Mouse (Mus musculus): ENCODE data around the gene Kif1c. TPM values are rescaled to one million over a fixed set of nuclear protein-coding genes. Genes with fewer than 3 reads are reported as not detected.

The Kif1c gene
- polyA plus RNA-seq, 1 experiment: 13.9 TPM

DNA sequence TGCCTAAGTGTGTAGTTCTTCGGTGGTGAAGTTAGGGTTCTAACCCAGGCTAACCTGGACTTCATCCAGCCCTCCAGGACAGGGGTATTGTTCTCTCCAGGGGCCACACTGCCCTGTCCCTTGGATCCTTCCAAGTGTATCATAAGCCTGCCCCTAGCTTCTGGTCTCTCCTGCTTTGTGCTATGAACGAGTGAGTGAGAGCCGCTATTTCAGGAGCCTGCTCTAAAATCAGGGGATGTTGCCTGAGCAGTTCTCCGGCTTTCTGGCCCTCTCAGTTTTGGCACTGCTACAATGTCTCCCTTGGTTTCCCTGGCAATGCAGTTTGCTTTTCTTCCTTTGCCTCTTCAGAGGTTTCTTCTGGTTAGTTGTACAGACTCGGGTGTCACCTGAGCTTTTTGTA, 30.8 kb downstream of the Kif1c start:
- TF ChIP-seq FLI1 (IDR thresholded peaks at IDR 0.05; ENCODE audit: low read length): no peak
- no peak for TF ChIP-seq GATA1 (IDR thresholded peaks at IDR 0.05; ENCODE audit: borderline replicate concordance, low read length)
- H3K4me1 ChIP-seq: peaks cover 25% of the 10 kb centered on the region
- peaks cover 86% of the 10 kb centered on the region for H3K27me3 ChIP-seq (replicated peaks)
- peaks cover 23% of the 10 kb centered on the region for H3K36me3 ChIP-seq (replicated peaks; ENCODE audit: low read length)
- no peaks in the 10 kb centered on the region for H3K9me3 ChIP-seq
- no peak overlapping the region for H3K4me3 ChIP-seq (replicated peaks)

DNA sequence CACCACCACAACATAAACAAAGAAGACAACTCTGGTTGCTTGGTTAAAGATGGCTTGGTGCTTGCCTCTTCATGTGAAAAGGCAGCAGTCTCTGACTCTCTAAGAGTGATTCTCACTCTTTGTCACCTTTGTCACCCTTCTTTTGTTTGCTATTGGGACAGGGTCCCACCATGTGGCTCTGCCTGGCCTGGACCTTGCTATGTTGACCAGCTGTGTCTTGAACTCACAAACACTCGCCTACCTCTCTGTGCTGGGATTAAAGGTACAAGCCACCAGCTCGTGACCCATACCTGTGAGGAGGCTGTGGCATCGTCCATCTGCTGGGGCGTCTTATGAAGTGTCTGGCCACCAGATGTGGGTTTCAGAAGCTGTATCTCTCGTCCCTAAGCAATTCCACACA, 32.9 kb downstream of the Kif1c start:
- Histone ChIP-seq H3K4me3 (replicated peaks) (no peak overlapping the region), H3K4me1 (peaks cover 13% of the 10 kb centered on the region), H3K9me3 (no peaks in the 10 kb centered on the region), H3K27me3 (replicated peaks) (peaks cover 82% of the 10 kb centered on the region), H3K36me3 (replicated peaks; ENCODE audit: low read length) (peaks cover 5% of the 10 kb centered on the region)
- no peak for TF ChIP-seq FLI1 (IDR thresholded peaks at IDR 0.05; ENCODE audit: low read length)
- no peak for TF ChIP-seq GATA1 (IDR thresholded peaks at IDR 0.05; ENCODE audit: borderline replicate concordance, low read length)

DNA sequence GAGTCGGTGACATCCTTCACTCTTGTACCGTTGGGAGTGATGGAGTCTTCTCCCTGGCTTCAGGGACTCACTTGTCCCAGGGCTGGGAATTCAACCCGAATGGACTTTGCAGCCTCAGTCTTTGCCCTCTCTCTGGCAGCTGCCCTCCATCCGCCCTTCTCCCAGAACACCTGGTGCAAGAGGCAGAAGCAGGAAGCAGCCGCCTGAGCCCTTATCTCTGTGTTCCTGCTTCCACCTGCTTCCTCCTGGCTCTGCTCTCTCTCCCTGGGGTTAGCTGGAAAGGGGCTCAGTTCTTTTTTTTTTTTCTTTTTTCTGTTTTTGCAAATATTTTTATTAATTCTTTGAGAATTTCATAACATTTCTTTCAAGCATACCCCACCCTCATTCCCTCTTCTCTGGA, 37.4 kb downstream of the Kif1c start:
- Histone ChIP-seq H3K9me3 (no peaks in the 10 kb centered on the region), H3K4me1 (peaks cover 12% of the 10 kb centered on the region), H3K27me3 (replicated peaks) (peaks cover 76% of the 10 kb centered on the region), H3K36me3 (replicated peaks; ENCODE audit: low read length) (no peaks in the 10 kb centered on the region), H3K4me3 (replicated peaks) (no peak overlapping the region)
- TF ChIP-seq FLI1 (IDR thresholded peaks at IDR 0.05; ENCODE audit: low read length) (no peak), GATA1 (IDR thresholded peaks at IDR 0.05; ENCODE audit: borderline replicate concordance, low read length) (no peak)

DNA sequence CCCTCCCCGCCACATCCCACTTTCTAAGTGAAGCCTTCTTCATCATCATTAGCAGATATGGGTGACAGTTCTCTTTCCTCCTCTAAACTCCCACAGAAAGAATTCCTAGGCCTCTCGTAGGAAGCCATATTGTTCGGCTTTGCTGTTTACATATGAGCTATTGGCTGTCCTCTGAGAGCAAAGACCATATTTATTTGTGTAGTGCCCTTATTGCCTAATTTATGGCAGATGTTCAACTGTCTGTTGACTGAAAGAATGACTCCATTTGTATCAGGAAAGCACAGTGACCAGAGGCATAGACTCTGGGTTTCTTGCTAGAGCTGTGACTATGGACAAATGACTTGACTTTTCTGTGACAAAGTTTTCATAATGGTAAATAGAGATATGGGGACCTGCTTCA, 41.3 kb downstream of the Kif1c start:
- Histone ChIP-seq H3K9me3 (0 out of 2 replicates have a peak, but pooled peaks cover 5% of the 10 kb centered on the region), H3K4me3 (replicated peaks) (no peak overlapping the region)

DNA sequence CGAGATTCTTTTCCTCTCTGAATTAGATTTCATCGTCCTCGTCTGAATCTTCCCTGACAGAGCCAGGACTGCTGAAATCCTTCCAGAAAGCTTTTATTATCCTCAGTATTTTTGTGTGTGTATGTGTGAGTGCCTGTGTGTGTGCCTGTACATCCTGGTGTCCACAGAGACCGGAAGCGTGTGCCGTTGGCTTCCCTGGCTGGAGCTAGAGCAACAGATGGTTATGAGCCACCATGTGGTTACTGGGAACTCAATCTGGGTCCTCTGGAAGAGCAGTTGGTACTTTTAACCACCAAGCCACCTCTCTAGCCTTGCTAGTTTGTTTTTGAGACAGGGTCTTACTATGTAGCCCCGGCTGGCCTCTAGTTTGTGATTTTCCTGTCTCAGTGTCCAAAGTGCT, 41.8 kb downstream of the Kif1c start:
- no peaks in the 10 kb centered on the region for H3K36me3 ChIP-seq (replicated peaks; ENCODE audit: low read length)
- H3K27me3 ChIP-seq (replicated peaks): peaks cover 61% of the 10 kb centered on the region
- TF ChIP-seq FLI1 (IDR thresholded peaks at IDR 0.05; ENCODE audit: low read length) (no peak), GATA1 (IDR thresholded peaks at IDR 0.05; ENCODE audit: borderline replicate concordance, low read length) (no peak)
- no peak overlapping the region for H3K4me3 ChIP-seq (replicated peaks)
- peaks cover 5% of the 10 kb centered on the region for H3K4me1 ChIP-seq
- H3K9me3 ChIP-seq: 0 out of 2 replicates have a peak, but pooled peaks cover 5% of the 10 kb centered on the region

More for the DNA sequence above, 41.3 kb downstream of the Kif1c start:
- H3K27me3 ChIP-seq (replicated peaks): peaks cover 63% of the 10 kb centered on the region
- TF ChIP-seq GATA1 (IDR thresholded peaks at IDR 0.05; ENCODE audit: borderline replicate concordance, low read length) (no peak), FLI1 (IDR thresholded peaks at IDR 0.05; ENCODE audit: low read length) (no peak)
- H3K36me3 ChIP-seq (replicated peaks; ENCODE audit: low read length): no peaks in the 10 kb centered on the region
- H3K4me1 ChIP-seq: peaks cover 5% of the 10 kb centered on the region

DNA sequence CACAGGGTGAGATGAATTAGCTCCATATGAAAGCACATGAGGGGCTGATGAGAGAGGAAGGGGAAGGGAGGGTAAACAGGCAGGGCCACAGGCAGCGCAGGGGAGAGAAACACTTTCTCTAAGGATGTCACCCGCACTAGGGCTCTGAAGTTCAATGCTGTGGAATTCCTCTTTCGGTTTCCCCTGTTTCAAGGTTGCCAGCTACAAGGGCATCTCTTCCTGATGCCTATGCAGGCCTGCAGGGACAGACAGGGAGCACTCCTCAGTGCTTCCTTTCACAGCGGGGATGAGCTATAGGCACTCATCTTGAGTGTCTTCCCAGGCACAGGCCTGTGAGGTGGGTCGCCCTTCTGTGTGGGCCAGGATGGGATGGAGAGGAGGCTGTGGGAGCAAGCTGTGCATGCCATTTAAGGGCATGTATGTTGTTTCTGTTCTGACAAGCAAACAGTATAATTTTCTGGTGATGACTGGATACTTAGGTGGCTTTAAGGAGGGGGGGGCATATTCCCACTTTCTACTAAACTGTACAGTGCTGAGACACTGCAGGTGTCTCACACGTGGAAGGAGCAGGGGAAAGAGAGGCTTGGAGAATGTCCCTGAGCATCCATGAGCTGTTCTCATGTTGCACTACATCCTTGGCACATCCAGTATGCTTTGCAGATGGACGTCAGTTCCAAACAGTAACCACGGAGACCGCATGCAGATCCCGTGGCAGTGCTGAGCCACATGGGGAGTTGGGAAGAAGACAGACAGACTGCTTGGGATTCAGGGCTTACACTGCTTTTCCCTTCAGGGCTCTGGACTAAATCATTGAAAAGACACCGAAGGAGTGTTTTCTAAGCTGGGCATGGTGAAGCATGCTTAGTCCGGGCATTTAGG, 42.5 kb downstream of the Kif1c start:
- TF ChIP-seq GATA1 (IDR thresholded peaks at IDR 0.05; ENCODE audit: borderline replicate concordance, low read length): no peak
- no peak for TF ChIP-seq FLI1 (IDR thresholded peaks at IDR 0.05; ENCODE audit: low read length)
- Histone ChIP-seq H3K4me3 (replicated peaks) (no peak overlapping the region), H3K9me3 (0 out of 2 replicates have a peak, but pooled peaks cover 5% of the 10 kb centered on the region), H3K4me1 (peaks cover 1% of the 10 kb centered on the region), H3K27me3 (replicated peaks) (peaks cover 56% of the 10 kb centered on the region), H3K36me3 (replicated peaks; ENCODE audit: low read length) (no peaks in the 10 kb centered on the region)

DNA sequence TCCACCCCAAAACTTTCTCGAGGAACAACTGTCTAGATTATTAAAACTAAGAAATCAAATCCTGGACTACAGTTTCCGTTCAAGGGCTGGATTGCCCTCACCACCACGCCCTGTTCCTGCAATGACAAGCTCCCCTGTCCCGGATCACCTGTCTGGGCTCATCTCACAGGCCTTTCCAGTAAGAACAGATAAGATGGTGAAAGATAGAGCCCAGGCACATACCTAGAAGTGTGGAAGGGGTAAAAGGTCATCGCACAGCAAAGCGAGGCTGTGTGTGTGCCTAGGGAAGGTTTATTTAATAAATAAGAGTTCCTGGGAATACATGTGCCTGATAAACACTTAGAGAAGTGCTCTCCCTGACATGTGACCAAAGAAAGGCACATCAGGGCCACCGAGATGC, 45.3 kb downstream of the Kif1c start:
- peaks cover 20% of the 10 kb centered on the region for H3K9me3 ChIP-seq
- no peaks in the 10 kb centered on the region; the same call in 1 of the 2 replicates for H3K4me1 ChIP-seq
- H3K4me3 ChIP-seq (replicated peaks): no peak overlapping the region
- H3K27me3 ChIP-seq (replicated peaks): peaks cover 54% of the 10 kb centered on the region
- no peaks in the 10 kb centered on the region for H3K36me3 ChIP-seq (replicated peaks; ENCODE audit: low read length)
- TF ChIP-seq FLI1 (IDR thresholded peaks at IDR 0.05; ENCODE audit: low read length): no peak
- TF ChIP-seq GATA1 (IDR thresholded peaks at IDR 0.05; ENCODE audit: borderline replicate concordance, low read length): no peak

DNA sequence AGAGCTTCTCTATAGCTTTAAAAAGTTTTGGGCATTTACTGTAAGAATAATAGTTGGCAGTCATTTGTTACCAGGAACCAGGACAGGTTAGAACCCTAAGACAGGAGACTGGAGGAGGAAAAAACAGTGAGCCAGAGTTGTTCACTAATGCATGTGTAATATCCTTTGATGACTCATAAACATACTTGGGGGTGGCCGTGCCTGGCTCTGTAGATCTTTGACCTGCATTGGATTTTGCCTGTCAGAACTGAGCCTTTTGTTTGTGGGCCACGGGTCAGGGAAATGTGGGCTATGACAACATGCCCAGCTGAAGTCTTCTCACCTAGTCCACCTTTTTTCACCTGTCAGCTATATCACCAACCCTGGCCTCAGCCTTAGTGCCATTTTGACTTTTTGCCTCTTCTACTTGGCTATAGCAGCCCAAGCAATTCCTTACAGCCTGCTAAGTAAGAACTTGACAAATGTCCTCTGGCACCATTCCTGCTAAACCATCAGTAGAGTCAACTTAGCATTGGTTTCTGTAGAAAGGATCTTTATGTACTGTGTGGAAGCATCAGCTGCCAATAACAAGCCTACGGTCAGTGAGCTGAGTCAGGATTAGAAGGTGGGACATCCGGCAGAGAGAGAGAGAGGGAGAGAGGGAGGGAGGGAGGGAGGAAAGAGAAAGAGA, 47.7 kb downstream of the Kif1c start:
- Histone ChIP-seq H3K36me3 (replicated peaks; ENCODE audit: low read length) (no peaks in the 10 kb centered on the region), H3K4me3 (replicated peaks) (no peak overlapping the region), H3K9me3 (peaks cover 20% of the 10 kb centered on the region), H3K27me3 (replicated peaks) (peaks cover 53% of the 10 kb centered on the region), H3K4me1 (peaks cover 4% of the 10 kb centered on the region; the same call in 1 of the 2 replicates)
- TF ChIP-seq GATA1 (IDR thresholded peaks at IDR 0.05; ENCODE audit: borderline replicate concordance, low read length) (no peak), FLI1 (IDR thresholded peaks at IDR 0.05; ENCODE audit: low read length) (no peak)

DNA sequence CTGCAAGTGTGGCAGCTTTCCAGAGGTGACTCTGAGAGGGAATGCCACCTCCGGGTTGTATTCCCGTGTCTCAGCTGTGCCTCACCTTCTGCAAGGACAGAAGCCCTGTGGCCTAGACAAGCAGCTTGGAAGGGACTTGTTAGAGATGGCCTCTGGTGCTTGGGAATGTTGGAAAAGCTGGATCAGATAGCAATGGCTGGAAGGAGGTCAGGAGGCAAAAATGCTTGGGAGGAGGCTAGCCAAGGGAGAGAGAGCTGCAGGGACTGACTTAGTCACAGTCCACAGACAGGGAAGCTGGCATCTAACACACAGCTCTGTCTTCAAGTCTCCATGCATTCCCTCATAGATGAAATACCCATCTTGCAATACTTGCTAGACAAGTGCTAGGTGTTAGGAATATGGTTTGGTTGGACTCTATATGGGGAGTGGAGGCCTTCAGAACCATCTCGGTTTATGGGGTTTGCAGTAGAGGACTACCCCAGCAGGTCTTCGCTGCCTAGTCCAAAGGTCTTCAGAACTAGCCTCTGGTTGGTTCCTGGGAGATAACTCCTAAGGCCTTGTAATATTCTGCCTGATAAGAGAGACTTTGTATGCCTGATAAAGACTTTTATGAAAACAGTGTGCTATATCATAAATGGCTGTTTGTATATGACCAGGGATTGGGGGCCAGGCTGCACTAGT, 52.1 kb downstream of the Kif1c start:
- peaks cover 39% of the 10 kb centered on the region for H3K27me3 ChIP-seq (replicated peaks)
- H3K9me3 ChIP-seq: peaks cover 15% of the 10 kb centered on the region
- H3K36me3 ChIP-seq (replicated peaks; ENCODE audit: low read length): no peaks in the 10 kb centered on the region
- TF ChIP-seq GATA1 (IDR thresholded peaks at IDR 0.05; ENCODE audit: borderline replicate concordance, low read length) (no peak), FLI1 (IDR thresholded peaks at IDR 0.05; ENCODE audit: low read length) (no peak)
- no peak overlapping the region for H3K4me3 ChIP-seq (replicated peaks)
- peaks cover 10% of the 10 kb centered on the region for H3K4me1 ChIP-seq

Data from megakaryocyte, embryonic 14.5 days (primary cell).